Mouse (Mus musculus) adrenal gland, adult 18-20 months (tissue): ENCODE measurements around the gene Gria1. TPM values are rescaled to one million over a fixed set of nuclear protein-coding genes. Genes with fewer than 3 reads are reported as not detected.

Source experiments
- DNase-seq, 2 experiments: peaks; one replicate each; pipeline ENCODE4 v3.0.0; 2021 to 2022; ENCODE audit warnings: low spot score in 2 of 2
- long read RNA-seq, 2 experiments: library from polyadenylated mRNA; stranded (forward); transcript quantifications; one replicate each; pipeline ENCODE4 v2.0.0; 2021
- total RNA-seq, 2 experiments: library from RNA; stranded (reverse); gene quantifications; 1 replicate in 1 of 2; 2 replicates in 1 of 2; pipeline ENCODE4 v1.2.3; 2021

Gene Gria1
- total RNA-seq = under 1 TPM; 0.46 to 0.90 TPM
- long read RNA-seq, experiment 1 = 0 reads
- long read RNA-seq, experiment 2, full-length matches to known transcripts = 1 of 1 reads
- long read RNA-seq, experiment 2, partial matches to known transcripts = 0 of 1 reads
- long read RNA-seq, experiment 2, other reads (novel, unspliced or antisense) = 0 of 1 reads

DNA sequence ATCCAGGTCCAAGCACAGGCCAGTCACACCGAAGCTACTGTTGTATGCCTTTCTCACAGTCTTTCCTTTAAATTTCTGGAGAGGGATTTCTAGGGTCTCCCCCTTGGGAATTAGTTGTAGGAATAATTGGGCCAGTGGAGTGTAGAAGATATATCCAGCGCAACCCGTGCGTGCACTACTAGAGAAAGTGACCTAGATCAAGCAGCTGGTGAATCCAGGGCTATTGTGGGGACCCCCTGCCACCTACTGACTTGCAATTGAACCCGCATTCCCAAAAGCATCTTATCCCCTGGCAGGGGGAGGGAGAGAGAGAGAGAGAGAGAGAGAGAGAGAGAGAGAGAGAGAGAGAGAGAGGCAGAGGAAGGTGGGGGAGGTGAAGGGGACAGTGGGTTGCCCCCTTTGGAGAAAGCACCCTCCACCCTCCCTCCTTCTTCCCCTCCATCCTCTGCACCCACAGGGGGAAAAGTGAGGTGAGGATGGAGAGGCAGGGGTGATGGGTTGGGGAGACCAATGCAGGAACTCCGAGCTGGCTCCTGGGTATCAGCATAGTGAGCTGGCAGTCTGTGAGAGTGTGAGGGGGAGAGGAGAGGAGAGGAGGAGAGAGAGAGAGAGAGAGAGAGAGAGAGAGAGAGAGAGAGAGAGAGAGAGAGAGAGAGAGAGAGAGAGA is at the start of gene Gria1:
TSS of gene Gria1 (plus strand) at position 364 of the 667 bp plus-strand sequence.
- DNase-seq = no peak

DNA sequence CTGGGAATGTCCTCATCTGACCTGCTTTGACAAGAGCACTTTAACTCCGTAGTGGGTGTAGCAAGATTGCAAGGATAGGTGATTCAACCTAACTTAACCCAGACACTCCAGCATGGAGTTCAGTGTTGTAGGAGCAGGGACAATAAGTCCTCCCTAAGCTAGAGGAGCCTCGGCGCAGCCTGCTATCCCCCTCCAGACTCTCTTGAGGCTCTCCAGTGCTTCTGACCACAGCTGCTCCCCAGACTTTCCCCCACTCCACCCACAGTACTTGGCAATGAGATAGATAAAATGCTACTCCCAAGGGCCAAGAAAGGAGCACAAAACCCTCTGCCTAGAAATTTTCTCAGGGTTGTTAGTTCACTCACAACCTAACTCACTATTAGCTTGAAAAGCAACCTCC is 49.4 kb upstream of the Gria1 start:
- no peak for DNase-seq

DNA sequence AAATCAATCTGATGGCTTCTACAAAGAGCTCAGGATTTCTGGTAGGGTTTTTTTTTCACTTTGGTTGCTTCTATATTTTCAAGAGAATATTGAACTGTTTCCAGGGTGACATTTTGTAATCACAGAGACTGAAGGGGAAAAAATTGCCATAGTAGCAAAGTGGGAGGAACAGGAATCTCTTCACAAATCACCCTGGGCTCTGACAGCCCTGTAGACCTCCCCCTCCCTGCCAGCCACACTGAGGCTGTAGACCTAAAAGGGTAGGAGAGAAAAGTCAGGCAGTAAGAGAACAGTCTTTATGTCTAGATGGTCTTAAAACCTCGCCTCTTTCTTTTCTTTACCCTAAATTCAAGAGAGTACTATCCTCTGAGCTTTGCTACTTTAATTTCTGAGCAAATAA is 38.4 kb upstream of the Gria1 start:
- no peak for DNase-seq

DNA sequence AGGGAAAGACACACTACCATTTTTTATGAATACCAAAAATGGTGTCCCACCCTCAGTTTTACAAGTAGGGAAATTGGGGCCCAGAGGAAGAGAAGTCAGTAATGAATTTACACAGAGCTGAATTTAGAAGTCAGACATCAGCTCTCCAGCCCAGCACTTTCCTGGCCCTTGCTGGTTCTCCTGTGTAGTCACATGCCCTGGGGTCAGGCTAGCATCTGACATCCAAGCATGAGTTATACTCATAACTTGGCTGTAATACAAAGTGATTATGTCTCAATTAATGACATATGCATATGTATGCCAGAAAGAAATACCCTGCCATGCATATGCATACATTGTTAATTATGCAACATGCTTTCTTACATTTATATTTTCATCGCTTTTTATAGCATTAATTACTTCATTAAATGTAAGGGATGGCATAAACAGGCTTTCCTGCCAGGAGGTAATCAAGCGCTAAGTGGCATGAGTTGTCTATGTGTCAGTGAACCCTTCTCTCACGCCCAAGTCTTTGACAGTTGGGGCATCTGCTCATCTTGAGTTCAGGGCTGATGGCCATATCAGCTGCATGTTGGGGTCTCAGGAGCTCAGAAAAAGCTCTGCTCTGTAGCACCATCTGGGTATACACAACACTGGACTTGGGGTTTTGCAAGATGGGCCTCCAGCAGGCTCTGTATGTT is 26.7 kb upstream of the Gria1 start:
- no peak for DNase-seq

DNA sequence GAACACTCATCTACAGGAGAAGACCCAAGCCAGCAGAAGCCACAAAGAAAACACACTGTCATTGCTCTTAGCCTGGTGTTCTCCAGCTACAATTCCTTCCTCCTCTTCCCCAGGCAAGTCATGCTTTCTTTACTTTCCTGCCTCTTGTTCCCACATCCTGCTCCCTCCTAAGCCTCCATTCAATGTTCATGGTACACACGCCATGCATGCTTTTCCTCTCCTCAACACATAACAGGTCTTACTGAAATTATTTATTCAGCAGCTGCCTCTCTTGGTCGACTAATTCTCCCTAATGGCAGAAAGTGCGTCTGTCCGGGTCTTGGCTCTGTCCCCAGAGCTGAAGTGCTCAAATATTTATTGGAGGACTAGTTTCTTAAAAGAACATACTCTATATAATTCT is 25.7 kb upstream of the Gria1 start:
- DNase-seq = no peak

DNA sequence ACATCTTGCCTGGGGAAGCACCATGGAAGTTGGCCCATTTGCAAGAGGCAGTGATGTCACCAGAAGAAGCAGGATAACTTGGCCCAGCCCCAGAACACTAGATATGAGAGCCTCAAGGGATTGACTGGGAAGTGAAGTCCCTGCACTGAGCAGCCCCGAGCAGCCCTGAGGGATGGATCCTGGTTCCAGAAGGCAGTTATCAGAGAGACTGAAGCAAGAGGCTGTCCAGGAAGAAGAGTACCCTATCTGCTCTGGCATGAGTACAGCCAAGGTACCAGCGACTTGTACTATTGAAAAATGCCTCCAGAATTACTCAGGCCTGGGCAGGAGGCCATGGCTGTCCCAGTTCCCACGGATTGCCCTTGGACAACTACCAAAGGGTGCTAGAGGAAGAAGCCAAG is 11.6 kb upstream of the Gria1 start:
- peak in 1 of 2 experiments; percentile 10 for DNase-seq

DNA sequence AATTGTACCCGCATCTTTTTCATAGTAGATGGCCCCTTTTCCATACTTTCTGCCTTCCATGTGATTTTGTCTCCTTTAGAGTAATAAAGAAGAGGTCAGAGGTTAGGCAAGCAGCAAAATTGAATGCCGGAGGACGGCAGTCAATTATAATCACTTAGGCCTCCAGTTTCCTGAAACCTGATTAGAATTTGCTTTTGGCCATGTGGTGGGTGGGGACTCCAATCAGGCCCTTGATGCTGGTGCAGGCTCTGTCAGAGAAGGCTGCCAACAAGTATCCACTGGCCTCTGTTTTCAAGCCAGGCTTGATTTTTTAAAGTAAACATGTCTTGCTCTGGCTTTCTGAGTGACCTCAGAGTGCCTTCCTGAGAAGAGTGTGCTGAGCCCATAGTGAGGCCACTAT is 6.6 kb upstream of the Gria1 start:
- DNase-seq = no peak

DNA sequence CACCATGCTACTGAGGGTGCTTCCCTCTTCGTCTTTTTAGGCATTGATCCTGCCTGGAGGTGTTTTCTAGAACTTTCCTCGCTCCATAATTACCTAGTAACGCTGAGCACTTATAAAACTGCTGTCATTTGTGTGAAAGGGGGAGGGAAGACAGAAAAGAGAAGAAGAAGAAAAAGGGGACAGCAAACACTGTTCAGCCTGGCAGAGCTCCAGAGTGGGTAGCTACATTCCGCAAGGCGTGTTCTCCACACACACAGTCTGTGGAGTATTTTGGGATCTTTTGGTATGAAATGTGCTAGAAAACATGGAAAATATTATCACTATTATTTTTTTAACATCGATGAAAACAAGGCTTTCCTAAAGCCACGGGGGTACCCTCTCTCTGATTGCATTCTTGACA is 5.8 kb upstream of the Gria1 start:
- no peak for DNase-seq

DNA sequence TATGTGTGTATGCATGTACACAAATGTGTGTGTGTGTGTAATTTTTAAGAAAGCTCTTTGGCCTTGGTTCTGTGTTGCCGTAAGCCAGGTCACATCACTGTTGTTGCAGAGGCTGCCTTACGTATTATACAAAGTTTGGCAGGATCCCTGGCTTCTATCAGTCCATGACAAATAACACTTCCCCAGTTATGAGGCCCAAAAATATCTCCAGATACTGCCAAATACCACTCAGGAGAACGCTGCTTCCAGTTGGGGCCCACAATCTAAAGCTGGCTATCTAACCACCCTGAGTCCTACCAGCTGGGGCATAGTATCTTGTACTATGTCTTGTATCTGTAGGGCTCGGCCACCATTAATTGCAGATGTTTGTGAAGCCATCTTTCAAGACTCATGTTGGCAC is 3.4 kb upstream of the Gria1 start:
- DNase-seq = no peak

DNA sequence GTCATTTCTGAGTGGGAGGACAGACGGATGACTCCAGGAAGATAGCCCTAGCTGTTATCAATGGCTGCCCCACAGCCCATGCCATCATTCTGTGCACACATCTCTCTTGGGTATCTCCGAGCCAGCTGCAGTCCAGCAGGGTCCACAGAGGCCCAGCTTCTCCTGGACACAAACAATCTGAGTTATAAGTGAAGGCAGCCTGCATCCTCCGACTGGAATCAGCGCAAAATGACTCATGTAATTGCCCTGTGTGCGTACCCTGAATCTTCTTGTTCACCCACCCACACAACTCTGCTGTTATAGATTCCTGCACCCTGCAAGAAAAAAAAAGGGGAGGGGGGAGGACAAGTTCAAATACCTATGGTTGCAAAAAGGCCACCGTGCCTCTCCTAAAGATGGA is 576 bp upstream of the Gria1 start:
- no peak for DNase-seq

DNA sequence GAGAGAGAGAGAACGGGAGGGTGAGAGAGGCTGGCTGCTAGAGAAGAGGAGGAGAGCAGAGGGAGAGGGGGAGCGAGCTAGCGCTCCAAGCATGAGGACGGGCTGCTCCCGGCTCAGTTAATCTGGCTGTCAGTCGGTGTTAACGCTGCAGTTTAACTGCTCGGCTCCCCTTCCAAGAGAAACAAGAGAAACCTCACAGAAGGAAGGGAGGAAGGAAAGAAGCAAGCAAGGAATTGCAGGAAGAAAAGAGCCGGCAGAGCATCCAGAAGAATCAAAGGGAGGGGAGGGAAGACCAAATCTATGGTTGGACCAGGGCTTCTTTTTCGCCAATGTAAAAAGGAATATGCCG is 478 bp downstream of the Gria1 start:
- DNase-seq = no peak

DNA sequence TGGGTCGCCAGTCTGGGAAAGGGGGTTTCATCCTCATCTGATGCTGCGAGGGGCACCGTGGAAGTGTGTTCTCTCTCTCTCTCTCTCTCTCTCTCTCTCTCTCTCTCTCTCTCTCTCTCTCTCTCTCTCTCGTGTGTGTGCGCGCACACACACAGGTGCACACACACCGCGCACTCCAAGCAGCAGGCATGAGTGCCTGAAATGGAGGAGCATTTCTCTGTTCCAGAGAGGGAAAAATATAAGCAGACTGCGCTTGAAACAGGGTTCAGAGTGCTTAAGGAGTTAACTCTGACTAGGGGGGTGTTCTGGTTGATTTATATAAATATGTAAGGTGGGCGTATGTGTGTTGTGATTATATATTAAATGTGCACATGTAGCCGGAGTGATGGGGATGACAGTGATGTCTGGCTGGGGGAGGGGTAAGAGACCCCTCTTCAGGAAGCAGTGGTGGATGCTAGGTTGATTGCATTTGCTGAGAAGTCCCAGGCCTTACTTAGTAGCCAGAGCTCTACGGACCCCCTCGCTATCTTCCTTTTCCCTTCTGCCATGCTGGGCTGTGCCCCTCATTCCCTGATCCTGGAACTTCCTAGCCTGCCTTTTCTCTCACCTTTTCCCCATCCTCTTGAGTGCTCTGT is 1.2 kb downstream of the Gria1 start:
- DNase-seq = no peak

DNA sequence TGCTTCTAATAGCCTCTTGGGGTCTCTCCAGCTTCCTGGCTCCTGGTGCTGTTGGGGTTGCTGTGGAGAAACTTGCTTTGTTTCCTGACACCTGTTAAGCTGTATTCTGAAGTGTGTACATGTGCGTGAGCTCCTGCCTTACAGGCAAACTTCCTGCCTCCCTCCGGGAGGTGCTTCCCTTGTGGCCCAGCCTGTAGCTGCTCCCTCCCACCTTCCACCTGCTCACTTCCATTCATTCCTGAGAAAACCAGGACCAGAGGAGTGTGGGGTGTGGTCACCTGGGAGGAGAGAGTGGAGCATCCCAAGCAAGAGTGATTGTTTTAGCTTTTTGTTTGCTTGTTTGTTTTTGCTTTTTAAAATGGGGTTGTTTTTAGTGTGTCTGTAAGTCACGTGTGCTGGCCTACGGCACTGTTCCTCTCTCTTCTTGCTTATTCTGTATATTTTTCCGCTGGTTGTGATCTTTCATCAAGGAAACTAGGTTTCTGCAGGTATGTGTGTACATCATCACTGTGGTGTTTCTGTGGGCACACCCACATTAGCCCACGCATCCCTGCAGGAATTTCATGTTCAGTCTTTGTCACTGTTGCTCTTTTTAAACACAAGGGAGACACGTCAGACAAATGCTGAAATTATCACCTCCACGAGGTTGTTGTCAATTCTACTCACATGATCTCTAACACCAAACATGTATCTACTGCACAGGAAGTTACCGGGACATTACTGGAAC is 2.4 kb downstream of the Gria1 start:
- DNase-seq = no peak

DNA sequence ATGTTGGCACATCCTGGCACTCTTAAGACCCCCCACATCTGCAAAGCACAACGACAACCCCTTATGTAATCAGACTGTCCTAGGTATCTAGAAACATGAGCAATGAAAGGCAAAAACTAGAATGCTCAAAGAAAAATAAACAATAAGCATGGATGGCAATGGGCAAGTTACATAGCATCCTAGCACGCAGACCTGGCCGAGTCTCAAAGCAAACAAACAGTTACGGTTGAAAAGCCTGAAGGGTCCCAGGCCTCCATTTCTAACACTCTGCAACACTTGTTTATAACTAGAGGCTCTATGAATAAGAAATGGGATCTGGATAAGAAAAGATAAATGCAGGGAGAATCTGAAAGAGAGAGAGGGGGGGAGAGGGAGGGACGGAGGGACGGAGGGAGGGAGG is 3.2 kb downstream of the Gria1 start:
- DNase-seq = no peak

DNA sequence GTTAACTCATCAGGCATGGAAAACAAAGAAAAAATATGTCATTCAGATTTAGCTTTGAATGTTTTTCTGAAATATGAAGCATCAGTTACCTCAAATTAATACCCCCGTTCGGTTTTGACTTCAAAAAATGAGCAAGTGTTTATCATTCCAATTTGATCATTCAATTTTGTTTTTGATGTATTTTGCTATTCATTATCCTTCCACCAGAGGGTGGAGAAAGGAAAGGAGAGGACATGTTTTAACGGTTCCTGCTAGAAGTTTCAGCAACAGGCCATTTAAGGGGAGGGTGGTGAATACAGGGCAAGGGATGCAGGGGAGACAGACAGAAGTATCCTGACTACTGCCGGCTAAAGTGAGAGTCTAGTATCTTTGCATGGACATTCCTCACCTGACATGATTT is 7.3 kb downstream of the Gria1 start:
- no peak for DNase-seq

DNA sequence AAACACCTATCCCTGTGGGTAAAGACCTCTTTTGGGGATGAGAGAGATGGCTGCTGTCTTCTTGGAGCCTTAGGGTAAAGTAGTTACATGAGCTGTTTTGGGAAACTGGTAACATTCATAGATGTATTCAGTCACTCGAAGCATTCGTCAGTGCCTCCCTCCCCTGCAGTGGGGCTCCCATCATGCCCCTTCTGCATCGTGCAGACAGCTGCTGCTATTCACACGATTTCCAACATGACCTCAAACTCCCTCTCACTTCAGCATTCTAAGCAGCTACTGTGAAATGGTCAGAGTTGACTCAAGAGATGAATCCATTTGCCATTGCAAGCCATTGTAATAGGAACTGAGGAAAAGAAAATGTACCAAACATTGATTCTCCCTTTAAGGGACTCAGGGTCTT is 11.2 kb downstream of the Gria1 start:
- DNase-seq = no peak

DNA sequence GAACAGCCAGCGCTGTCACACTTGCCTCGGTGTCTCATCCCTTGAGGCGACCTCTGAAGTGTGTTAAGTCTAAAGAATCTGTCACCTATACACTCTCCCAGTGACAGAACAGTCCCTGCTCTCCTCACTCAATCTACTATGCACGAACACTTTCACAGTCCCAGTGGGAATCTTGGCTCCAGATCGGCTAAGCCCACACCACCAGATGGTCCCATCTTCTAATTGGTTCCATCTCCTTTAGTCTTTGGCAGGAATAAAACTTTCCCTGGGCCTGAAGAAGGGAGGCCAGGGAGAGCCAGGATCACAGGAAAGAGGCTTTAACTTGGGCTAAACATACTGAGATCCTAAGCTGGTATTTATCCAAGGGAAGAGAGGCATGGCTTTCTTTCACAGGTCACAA is 19.3 kb downstream of the Gria1 start:
- no peak for DNase-seq

DNA sequence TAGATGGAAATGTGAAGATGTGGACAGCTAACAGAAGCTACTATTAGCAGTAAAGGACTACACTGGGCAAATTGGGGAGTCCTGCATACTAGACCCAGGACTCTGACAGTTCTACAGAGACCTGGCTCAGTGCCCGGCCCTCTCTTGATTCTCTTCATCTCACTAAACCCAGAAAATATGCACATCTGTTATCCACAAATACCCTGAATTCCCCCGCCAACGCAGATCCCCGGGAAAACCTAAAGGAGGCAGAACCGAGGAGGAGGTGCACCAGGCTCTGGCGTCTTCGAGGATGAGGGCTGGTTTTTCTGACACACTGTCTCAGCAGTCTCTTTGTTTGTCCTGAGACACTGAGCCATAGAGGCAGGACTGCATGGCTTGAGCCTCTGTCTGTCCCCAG is 27.6 kb downstream of the Gria1 start:
- no peak for DNase-seq

DNA sequence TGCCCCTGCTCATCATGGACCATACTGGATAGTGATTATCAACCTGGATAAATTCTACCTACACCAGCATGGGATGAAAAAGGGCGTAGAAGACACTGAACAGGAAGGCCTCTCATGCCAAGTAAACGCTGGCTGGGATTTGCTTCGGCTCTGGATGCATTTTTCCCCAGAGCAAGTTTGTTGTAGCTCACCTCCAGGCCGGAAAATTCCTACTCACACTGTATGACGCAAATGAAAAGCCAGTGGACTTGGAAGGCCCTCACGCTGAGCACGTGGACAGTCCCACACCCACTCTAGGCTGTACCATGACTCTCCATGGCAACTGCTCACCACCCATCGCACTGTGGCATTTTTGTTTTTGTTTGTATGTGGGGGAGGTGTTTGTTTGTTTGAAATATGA is 28.1 kb downstream of the Gria1 start:
- DNase-seq = no peak

DNA sequence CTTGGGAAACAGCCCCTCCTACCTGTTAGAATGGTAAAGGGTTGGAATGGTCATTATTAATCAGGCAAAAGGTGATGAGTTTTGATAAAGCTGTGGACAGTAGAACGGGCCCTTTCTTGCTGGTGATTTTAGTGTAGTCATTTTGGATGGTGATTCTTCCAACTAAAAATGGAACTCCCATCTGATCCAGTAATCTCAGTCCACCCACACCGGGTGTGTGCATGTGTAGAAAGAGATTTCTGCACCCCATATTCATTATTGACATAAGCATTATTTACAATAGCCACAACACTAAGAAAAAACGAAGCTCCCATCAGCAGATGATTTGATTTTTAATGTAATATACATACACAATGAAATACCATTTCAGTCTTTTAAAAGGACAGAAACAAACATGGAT is 30.9 kb downstream of the Gria1 start:
- DNase-seq = no peak

DNA sequence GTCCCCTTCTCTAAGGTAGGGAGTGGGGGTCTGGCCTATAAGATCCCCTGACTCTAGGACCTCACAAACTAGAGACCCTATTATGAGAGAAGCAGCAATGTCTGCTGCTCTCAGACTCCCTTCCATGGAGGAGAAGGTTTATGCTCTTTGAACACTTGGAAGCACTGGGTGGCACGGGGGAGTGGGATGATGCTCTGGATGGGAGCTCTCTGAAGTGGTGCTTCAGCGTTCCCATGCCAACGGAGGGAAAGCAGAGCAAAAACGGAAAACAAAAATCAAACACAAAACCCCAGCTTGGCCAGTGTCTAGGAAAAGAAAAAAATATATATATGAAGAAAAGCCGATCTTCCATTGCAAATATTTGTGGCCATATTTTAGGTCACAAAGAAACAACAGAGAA is 33.0 kb downstream of the Gria1 start:
- DNase-seq = no peak
